Mouse (Mus musculus): Measurements from ENCODE around the gene Vgll4. TPM values are rescaled to one million over a fixed set of nuclear protein-coding genes. Genes with fewer than 3 reads are reported as not detected.

Gene Vgll4
- polyA plus RNA-seq, 1 experiment: 36.1 TPM

GRCm38 (mm10) chr6:114880798-114881197 lies 89.0 kb downstream of the Vgll4 start:
- WGBS: 83% methylated on average over 4 of the region's 4 CpGs
- H3K27ac ChIP-seq (ENCODE audit: insufficient read depth, low read length): no peak overlapping the region
- TF ChIP-seq POLR2A (IDR thresholded peaks at IDR 0.05; ENCODE audit: low read depth, low read length): no peak
- no peak for TF ChIP-seq CTCF (IDR thresholded peaks at IDR 0.05; ENCODE audit: extremely low read depth, insufficient read depth, insufficient read length, insufficient replicate concordance)
- H3K36me3 ChIP-seq (ENCODE audit: control insufficient read depth, insufficient read depth, low read length): no peaks in the 10 kb centered on the region
- no peaks in the 10 kb centered on the region for H3K27me3 ChIP-seq (ENCODE audit: control insufficient read depth, insufficient read depth, low read length)
- no peak overlapping the region for H3K4me3 ChIP-seq (ENCODE audit: extremely low read depth, insufficient read depth, insufficient read length)
- DNase-seq (ENCODE audit: low read depth in 1 of 2, low spot score in 2 of 2): no peak
- peaks cover 12% of the 10 kb centered on the region; the same call in 1 of the 2 replicates for H3K4me1 ChIP-seq (ENCODE audit: control insufficient read depth, insufficient read depth, insufficient read length)

- H3K27ac ChIP-seq (ENCODE audit: insufficient read depth, low read length): no peak overlapping the region
- no peaks in the 10 kb centered on the region for H3K36me3 ChIP-seq (ENCODE audit: control insufficient read depth, insufficient read depth, low read length)
- no peak overlapping the region for H3K4me3 ChIP-seq (ENCODE audit: extremely low read depth, insufficient read depth, insufficient read length)
- DNase-seq (ENCODE audit: low read depth in 1 of 2, low spot score in 2 of 2): no peak
- H3K4me1 ChIP-seq (ENCODE audit: control insufficient read depth, insufficient read depth, insufficient read length): peaks cover 20% of the 10 kb centered on the region; the same call in 1 of the 2 replicates
- no peak for TF ChIP-seq POLR2A (IDR thresholded peaks at IDR 0.05; ENCODE audit: low read depth, low read length)
- no peak for TF ChIP-seq CTCF (IDR thresholded peaks at IDR 0.05; ENCODE audit: extremely low read depth, insufficient read depth, insufficient read length, insufficient replicate concordance)
- H3K27me3 ChIP-seq (ENCODE audit: control insufficient read depth, insufficient read depth, low read length): no peaks in the 10 kb centered on the region
- 91% methylated on average over 19 of the region's 19 CpGs for WGBS
Measured at GRCm38 (mm10) chr6:114878841-114879520, 90.8 kb downstream of the Vgll4 start.

DNA sequence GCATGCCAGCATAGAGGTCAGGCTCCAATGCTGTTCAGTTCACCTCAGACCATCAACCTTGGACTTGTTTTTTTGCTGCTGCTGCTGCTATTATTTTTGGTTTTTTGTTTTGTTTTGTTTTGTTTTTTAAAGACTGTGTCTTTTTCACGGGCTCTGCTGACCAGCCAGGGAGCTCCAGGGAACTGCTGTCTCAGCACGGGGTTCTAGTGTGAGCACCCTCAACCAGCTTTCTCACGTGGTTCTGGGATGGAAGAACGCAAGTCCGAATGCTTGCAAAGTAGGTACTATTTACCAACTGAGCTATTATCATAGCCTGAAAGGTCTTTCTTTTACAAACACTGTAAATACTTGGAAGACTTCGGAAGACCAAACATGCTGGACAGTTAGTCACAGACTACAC lies 93.2 kb downstream of the Vgll4 start:
- TF ChIP-seq POLR2A (IDR thresholded peaks at IDR 0.05; ENCODE audit: low read depth, low read length): no peak
- TF ChIP-seq CTCF (IDR thresholded peaks at IDR 0.05; ENCODE audit: extremely low read depth, insufficient read depth, insufficient read length, insufficient replicate concordance): no peak
- H3K27me3 ChIP-seq (ENCODE audit: control insufficient read depth, insufficient read depth, low read length): no peaks in the 10 kb centered on the region
- DNase-seq (ENCODE audit: low read depth in 1 of 2, low spot score in 2 of 2): no peak
- no peak overlapping the region for H3K4me3 ChIP-seq (ENCODE audit: extremely low read depth, insufficient read depth, insufficient read length)
- 68% methylated on average over 6 of the region's 6 CpGs for WGBS
- peaks cover 35% of the 10 kb centered on the region; the same call in 1 of the 2 replicates for H3K4me1 ChIP-seq (ENCODE audit: control insufficient read depth, insufficient read depth, insufficient read length)
- peak overlapping the region; percentile 92; the same call in 1 of the 2 replicates for H3K27ac ChIP-seq (ENCODE audit: insufficient read depth, low read length)
- H3K36me3 ChIP-seq (ENCODE audit: control insufficient read depth, insufficient read depth, low read length): no peaks in the 10 kb centered on the region

DNA sequence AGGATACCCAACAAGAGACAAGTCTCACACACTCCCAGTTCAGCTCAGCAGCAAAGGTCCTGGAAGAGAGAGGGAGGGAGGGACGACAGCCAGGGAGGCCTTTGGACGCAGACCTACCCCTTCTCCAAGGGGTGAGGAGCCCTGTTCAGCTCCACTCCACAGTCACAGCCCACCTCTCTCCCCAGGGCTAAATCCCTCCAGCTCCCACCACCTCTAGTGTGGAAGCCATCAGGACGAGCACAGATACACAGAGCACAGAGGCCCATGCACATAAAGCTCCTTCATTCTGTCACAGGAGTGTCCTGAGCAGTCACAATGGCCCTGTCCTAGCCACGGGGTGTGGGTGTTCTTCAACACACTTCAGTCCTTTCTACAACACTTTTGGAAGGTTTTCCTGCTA lies 93.8 kb downstream of the Vgll4 start:
- Histone ChIP-seq H3K4me1 (ENCODE audit: control insufficient read depth, insufficient read depth, insufficient read length) (peaks cover 35% of the 10 kb centered on the region; the same call in 1 of the 2 replicates), H3K27me3 (ENCODE audit: control insufficient read depth, insufficient read depth, low read length) (no peaks in the 10 kb centered on the region), H3K27ac (ENCODE audit: insufficient read depth, low read length) (peak overlapping the region; percentile 92), H3K36me3 (ENCODE audit: control insufficient read depth, insufficient read depth, low read length) (no peaks in the 10 kb centered on the region), H3K4me3 (ENCODE audit: extremely low read depth, insufficient read depth, insufficient read length) (no peak overlapping the region)
- DNase-seq (ENCODE audit: low read depth in 1 of 2, low spot score in 2 of 2): no peak
- 53% methylated on average over 4 of the region's 4 CpGs for WGBS
- TF ChIP-seq CTCF (IDR thresholded peaks at IDR 0.05; ENCODE audit: extremely low read depth, insufficient read depth, insufficient read length, insufficient replicate concordance) (no peak), POLR2A (IDR thresholded peaks at IDR 0.05; ENCODE audit: low read depth, low read length) (no peak)

DNA sequence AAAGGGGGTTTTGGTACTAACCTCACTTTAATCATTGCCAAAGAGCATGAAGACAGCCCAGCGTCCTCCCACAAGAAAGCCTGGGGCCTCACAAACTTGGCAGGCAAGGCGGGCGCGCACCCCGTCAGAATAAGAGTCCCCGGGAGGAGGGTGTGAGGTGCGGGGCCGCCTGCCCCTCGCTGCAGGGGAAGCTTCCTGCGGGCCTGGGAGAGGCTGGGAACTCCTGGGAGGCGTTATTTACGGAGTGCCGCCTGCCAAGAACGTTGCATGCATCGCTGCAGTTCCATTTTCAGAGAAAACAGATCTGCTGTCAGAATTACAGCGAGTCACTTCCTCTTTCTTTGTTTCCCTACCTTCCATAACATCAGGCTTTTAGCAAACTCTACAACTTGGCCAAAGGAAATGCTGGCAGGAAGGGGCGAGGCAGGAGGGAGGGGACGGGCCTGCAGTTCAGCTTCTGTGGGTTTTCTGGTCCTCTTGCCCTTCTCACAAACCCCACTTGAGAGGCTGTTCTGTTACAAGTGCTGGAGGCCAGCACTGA lies 94.7 kb downstream of the Vgll4 start:
- Histone ChIP-seq H3K4me3 (ENCODE audit: extremely low read depth, insufficient read depth, insufficient read length) (peak overlapping the region; percentile 68), H3K36me3 (ENCODE audit: control insufficient read depth, insufficient read depth, low read length) (no peaks in the 10 kb centered on the region), H3K4me1 (ENCODE audit: control insufficient read depth, insufficient read depth, insufficient read length) (peaks cover 35% of the 10 kb centered on the region; the same call in 1 of the 2 replicates), H3K27me3 (ENCODE audit: control insufficient read depth, insufficient read depth, low read length) (no peaks in the 10 kb centered on the region), H3K27ac (ENCODE audit: insufficient read depth, low read length) (peak overlapping the region; percentile 92)
- DNase-seq (ENCODE audit: low read depth in 1 of 2, low spot score in 2 of 2): peak; percentile 45 to 79
- under 1% methylated on average over 18 of the region's 18 CpGs for whole genome bisulfite sequencing
- TF ChIP-seq CTCF (IDR thresholded peaks at IDR 0.05; ENCODE audit: extremely low read depth, insufficient read depth, insufficient read length, insufficient replicate concordance) (no peak), POLR2A (IDR thresholded peaks at IDR 0.05; ENCODE audit: low read depth, low read length) (no peak)

- DNase-seq (ENCODE audit: low read depth in 1 of 2, low spot score in 2 of 2): no peak
- no peak for TF ChIP-seq POLR2A (IDR thresholded peaks at IDR 0.05; ENCODE audit: low read depth, low read length)
- TF ChIP-seq CTCF (IDR thresholded peaks at IDR 0.05; ENCODE audit: extremely low read depth, insufficient read depth, insufficient read length, insufficient replicate concordance): no peak
- Histone ChIP-seq H3K27ac (ENCODE audit: insufficient read depth, low read length) (peak overlapping the region; percentile 92), H3K27me3 (ENCODE audit: control insufficient read depth, insufficient read depth, low read length) (no peaks in the 10 kb centered on the region), H3K4me1 (ENCODE audit: control insufficient read depth, insufficient read depth, insufficient read length) (peaks cover 35% of the 10 kb centered on the region; the same call in 1 of the 2 replicates), H3K36me3 (ENCODE audit: control insufficient read depth, insufficient read depth, low read length) (no peaks in the 10 kb centered on the region), H3K4me3 (ENCODE audit: extremely low read depth, insufficient read depth, insufficient read length) (peak overlapping the region; percentile 68)
- WGBS: 6% methylated on average over 19 of the region's 19 CpGs
Measured at GRCm38 (mm10) chr6:114874138-114874928, 95.5 kb downstream of the Vgll4 start.
